Mouse (Mus musculus) cerebellum, adult 2 months (tissue): ENCODE data around the gene Kbtbd2. TPM values are rescaled to one million over a fixed set of nuclear protein-coding genes. Genes with fewer than 3 reads are reported as not detected.

Experiments used
- DNase-seq, 2 experiments: peaks; one replicate each; pipeline ENCODE4 v3.0.0; 2021
- H3K27ac ChIP-seq: fragments of 200-500 bp; 2 replicates; pipeline ENCODE4 v1.5.1; 2012; ENCODE audit warnings: low read length, control low read depth, inconsistent platforms; ENCODE audit not compliant: insufficient read depth
- H3K27me3 ChIP-seq: fragments of 200-500 bp; 2 replicates; pipeline ENCODE4 v1.6.1; 2012; ENCODE audit warnings: inconsistent platforms, mild to moderate bottlenecking, low read length, moderate library complexity; ENCODE audit not compliant: control insufficient read depth, insufficient read depth
- H3K4me1 ChIP-seq: fragments of 200-500 bp; 2 replicates; pipeline ENCODE4 v1.6.1; 2011; ENCODE audit warnings: low read length; ENCODE audit not compliant: control insufficient read depth, insufficient read depth
- H3K4me3 ChIP-seq: fragments of 200-500 bp; replicated peaks from 2 replicates; pipeline ENCODE3; 2011; ENCODE audit warnings: mild to moderate bottlenecking, low read depth, low read length, control low read depth; ENCODE audit not compliant: insufficient read depth
- CTCF ChIP-seq: fragments of 200-500 bp; IDR thresholded peaks from 2 replicates; pipeline ENCODE4 v1.5.1; 2011; ENCODE audit warnings: low read depth, mild to moderate bottlenecking, control low read depth, low read length, moderate library complexity, borderline replicate concordance; ENCODE audit not compliant: insufficient read depth
- POLR2A ChIP-seq: fragments of 200-500 bp; IDR thresholded peaks from 2 replicates; pipeline ENCODE4 v1.6.1; 2011; ENCODE audit warnings: low read length, control low read depth, borderline replicate concordance; ENCODE audit not compliant: insufficient read depth
- WGBS: fragments of 180-500 bp; shearing (Covaris S2); methylation state at CpG from one replicate; pipeline ENCODE4 v1.1.7; 2018; 5-methylcytosine and 5-hydroxymethylcytosine counted together
- polyA plus RNA-seq: library from polyadenylated mRNA; depleted of rRNA; stranded (reverse); fragments of >200 nt; gene quantifications from 2 replicates; pipeline ENCODE4 v1.2.3, GENCODE M21; 2012

Gene Kbtbd2
- polyA plus RNA-seq, 1 experiment = 34.4 TPM

DNA sequence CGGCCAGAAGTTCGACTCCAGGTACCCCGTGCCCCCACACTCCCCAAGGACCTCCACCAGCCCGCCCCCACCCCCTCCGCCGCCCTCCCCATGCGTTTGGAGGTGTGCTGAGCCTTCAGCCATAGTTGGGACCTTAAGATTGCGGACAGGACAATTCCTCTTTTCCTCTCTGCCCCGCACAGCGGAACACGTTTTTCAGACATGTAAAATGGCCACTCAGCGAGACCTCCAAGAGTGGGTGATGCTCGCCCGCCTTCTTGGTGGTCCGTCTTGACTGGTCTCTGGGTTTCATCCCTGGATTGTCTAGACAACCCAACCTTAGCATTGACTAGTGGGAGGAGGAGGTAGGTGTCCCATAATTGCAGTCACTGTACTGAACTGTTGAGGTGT lies 34.8 kb upstream of the Kbtbd2 start:
- DNase-seq = no peak
- 9% methylated on average over 15 of the region's 15 CpGs for WGBS
- no peaks in the 10 kb centered on the region for H3K4me1 ChIP-seq
- no peaks in the 10 kb centered on the region for H3K27me3 ChIP-seq
- H3K27ac ChIP-seq = no peak overlapping the region
- H3K4me3 ChIP-seq = peak overlapping the region; percentile 6
- no peak for TF ChIP-seq POLR2A
- no peak for TF ChIP-seq CTCF

DNA sequence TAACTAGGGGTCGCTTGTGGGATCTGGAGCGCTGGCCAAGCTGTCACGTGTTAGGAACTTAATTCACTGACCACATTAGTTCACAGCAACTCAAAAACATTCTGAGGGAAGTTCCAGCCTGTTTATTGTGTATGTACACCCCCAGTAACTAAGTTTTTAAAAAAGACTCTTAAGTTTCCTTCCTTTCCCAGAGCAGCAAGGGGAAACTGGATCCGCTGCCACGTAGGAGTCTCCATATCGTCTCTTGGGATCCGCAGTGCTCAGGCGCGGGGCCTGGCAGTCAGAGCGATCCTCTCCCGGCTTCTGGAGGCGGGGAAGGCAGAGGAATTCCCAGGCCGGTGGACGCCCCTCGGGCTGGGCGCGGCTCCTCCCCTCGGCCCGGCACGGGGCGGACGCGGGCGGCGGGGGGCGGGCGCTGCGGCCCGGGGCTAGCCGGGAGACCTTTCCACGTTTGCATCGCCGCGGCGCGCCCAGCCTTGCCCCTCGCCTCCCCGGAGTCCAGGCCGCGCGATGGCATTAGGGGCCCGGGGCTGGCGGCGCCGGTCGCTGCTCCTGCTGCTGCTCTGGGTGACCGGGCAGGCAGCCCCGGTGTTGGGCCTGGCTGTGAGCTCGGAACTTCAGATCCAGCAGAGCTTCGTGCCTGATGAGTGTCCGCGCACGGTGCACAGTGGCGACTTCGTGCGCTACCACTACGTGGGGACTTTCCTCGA lies 34.2 kb upstream of the Kbtbd2 start, which contains the start of gene Fkbp9:
Gene Fkbp9, plus strand, starts transcription at position 363 of the 710 bp plus-strand sequence.
- Histone ChIP-seq H3K4me1 (no peaks in the 10 kb centered on the region), H3K27ac (no peak within 1 kb of the TSS), H3K4me3 (peak within 1 kb of the TSS; percentile 35), H3K27me3 (no peaks in the 10 kb centered on the region)
- peak; percentile 18 to 22 for DNase-seq
- TF ChIP-seq CTCF = no peak
- TF ChIP-seq POLR2A = no peak
- WGBS = under 1% methylated on average over 56 of the region's 58 CpGs

- no peak overlapping the region for H3K27ac ChIP-seq
- no peak overlapping the region for H3K4me3 ChIP-seq
- WGBS = 59% methylated on average over 3 of the region's 3 CpGs
- no peak for DNase-seq
- TF ChIP-seq POLR2A = no peak
- no peak for TF ChIP-seq CTCF
- no peaks in the 10 kb centered on the region for H3K27me3 ChIP-seq
- H3K4me1 ChIP-seq = no peaks in the 10 kb centered on the region
Observed at GRCm38 (mm10) chr6:56825657-56826056, 28.0 kb upstream of the Kbtbd2 start.

DNA sequence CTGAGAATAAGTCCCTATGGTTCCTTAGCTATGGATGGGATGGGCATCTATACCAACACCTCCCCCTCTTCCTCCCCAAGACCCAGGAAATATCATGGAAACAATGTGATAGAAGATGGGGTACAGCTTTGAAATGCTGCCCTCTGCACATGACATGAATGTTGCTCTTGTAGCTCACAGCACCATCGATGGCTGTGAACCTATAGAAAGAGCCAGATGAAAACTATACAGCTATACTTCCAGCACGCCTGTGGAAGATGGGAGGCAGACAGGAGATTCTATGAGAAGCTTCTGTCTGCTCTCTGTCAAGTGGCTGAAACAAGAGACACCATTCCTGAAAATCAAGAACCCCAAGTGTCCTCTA lies 21.5 kb upstream of the Kbtbd2 start:
- TF ChIP-seq POLR2A (no peak), CTCF (no peak)
- Histone ChIP-seq H3K4me3 (no peak overlapping the region), H3K27ac (no peak overlapping the region), H3K27me3 (no peaks in the 10 kb centered on the region), H3K4me1 (no peaks in the 10 kb centered on the region)
- WGBS = 82% methylated on average over 2 of the region's 2 CpGs
- DNase-seq = no peak

DNA sequence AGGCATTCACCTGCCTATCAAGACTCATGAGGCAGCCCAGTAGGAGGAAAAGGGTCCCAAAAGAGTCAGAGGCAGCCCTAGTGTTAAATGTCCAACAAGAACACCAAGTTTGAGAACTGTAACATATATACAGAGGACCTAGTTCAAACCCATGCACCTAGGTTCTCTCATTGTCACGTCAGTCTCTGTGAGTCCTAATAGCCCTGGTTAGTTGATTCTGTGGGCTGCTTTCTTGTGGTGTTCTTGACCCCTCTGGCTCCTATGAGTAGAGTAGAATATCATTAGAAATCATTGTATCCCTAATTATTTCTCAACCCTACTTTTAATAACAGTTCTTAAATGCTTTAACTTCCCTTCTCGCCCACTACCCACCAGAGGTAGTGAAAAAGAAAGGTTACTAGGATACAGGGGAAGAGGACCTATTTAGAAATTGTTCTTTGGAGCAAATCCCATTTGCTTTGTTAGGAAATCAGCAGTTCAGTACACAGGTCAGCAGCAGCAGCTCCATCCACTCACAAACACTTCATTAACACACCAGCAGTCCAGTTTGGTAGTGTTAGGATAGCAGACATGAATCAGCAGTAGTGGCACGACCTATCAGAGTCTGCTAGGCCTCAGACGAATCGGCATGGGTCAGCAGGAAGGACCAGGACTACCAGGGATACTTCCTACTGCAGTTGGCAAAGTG lies 21.0 kb upstream of the Kbtbd2 start:
- DNase-seq = no peak
- TF ChIP-seq POLR2A (no peak), CTCF (no peak)
- Histone ChIP-seq H3K4me1 (no peaks in the 10 kb centered on the region), H3K4me3 (no peak overlapping the region), H3K27ac (no peak overlapping the region), H3K27me3 (no peaks in the 10 kb centered on the region)
- 79% methylated on average over 5 of the region's 5 CpGs for WGBS

- WGBS = 22% methylated on average over 2 of the region's 2 CpGs
- H3K4me1 ChIP-seq = no peaks in the 10 kb centered on the region
- no peak overlapping the region for H3K4me3 ChIP-seq
- H3K27me3 ChIP-seq = no peaks in the 10 kb centered on the region
- DNase-seq = no peak
- no peak overlapping the region for H3K27ac ChIP-seq
- TF ChIP-seq POLR2A = no peak
- TF ChIP-seq CTCF = no peak
Observed at GRCm38 (mm10) chr6:56813332-56813731, 15.7 kb upstream of the Kbtbd2 start.

- 7% methylated on average over 3 of the region's 3 CpGs for WGBS
- peak in 1 of 2 experiments; percentile 51 for DNase-seq
- TF ChIP-seq CTCF (peak; percentile 59; the same call in 1 of the 2 replicates), POLR2A (no peak)
- H3K4me1 ChIP-seq = no peaks in the 10 kb centered on the region
- no peaks in the 10 kb centered on the region for H3K27me3 ChIP-seq
- H3K27ac ChIP-seq = no peak overlapping the region
- H3K4me3 ChIP-seq = no peak overlapping the region
Observed at GRCm38 (mm10) chr6:56808656-56809055, 11.0 kb upstream of the Kbtbd2 start.

GRCm38 (mm10) chr6:56806195-56806594 lies 8.6 kb upstream of the Kbtbd2 start:
- no peak for DNase-seq
- H3K27me3 ChIP-seq = no peaks in the 10 kb centered on the region
- WGBS = 48% methylated on average over 2 of the region's 2 CpGs
- no peak overlapping the region for H3K4me3 ChIP-seq
- no peak overlapping the region for H3K27ac ChIP-seq
- H3K4me1 ChIP-seq = no peaks in the 10 kb centered on the region
- TF ChIP-seq CTCF (no peak), POLR2A (no peak)
